Mouse (Mus musculus): ENCODE data around the gene Adarb2. TPM values are rescaled to one million over a fixed set of nuclear protein-coding genes. Genes with fewer than 3 reads are reported as not detected.
"Not testable (repeated sequence)": the region's sequence is repeated elsewhere in the genome, so short reads cannot be mapped to it uniquely, and the experiment has no call there.

The Adarb2 gene
- polyA plus RNA-seq, 1 experiment from 2014 or later, result 1.8 TPM

DNA sequence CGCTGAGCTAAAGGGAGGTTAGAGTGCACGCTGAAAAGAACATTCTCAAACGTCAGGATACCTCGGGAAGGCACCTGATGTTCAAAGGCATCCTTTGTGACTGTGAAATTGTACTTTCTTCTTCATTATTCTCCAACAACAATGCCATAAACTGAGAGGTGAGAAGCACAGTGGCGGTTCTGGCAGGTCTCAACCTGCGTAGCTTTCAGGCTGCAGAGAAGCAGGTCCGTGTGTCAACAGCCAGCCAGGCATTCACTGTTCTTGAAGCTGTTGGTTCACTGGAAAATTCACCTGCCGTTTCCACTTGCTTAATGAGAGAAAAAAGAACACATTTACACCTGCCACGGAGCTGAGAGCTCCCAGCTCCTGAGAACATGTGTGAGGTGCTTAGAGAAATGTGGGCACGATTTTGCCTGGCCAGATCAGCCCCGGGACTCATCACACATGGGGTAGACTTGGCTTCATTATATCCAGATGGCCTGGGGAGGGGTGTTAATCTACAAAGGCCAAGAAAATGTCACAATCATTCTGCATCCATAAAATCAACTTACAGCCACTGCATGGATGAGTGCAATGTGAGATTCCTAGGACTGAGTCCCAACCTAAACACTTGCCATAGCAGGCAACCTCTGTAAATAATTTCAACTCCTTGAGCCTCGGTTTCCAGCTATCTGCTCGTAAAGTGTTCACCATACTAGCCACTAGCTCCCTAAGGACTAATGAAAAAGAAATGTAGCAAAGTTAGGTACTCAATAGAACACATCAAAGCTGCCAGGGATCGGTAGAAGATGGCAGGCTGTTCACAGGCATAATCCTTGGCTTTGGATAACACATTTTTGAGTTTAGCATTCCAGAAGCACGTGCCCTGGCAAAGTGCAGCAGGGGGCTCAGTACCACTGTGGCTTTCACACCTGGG is 364.7 kb downstream of the Adarb2 start:
- H3K36me3 ChIP-seq, result no peaks in the 10 kb centered on the region
- no peaks in the 10 kb centered on the region for H3K27me3 ChIP-seq
- WGBS, result 49% methylated on average over 15 of the region's 15 CpGs
- H3K4me2 ChIP-seq, result no peak overlapping the region
- no peak overlapping the region for H3K27ac ChIP-seq
- peaks cover 7% of the 10 kb centered on the region; the same call in 1 of the 2 replicates for H3K4me1 ChIP-seq
- H3K4me3 ChIP-seq, result no peak overlapping the region
- no peak overlapping the region for H3K9ac ChIP-seq
- H3K9me3 ChIP-seq, result no peaks in the 10 kb centered on the region
- no peak for ATAC-seq (ENCODE audit: insufficient number of reproducible peaks, insufficient read depth, low FRiP score, low TSS enrichment, low read depth)

- H3K27me3 ChIP-seq, result no peaks in the 10 kb centered on the region
- no peak overlapping the region for H3K27ac ChIP-seq
- no peak overlapping the region for H3K9ac ChIP-seq
- no peaks in the 10 kb centered on the region for H3K36me3 ChIP-seq
- ATAC-seq (ENCODE audit: insufficient number of reproducible peaks, insufficient read depth, low FRiP score, low TSS enrichment, low read depth), result no peak
- no peak overlapping the region for H3K4me2 ChIP-seq
- H3K4me1 ChIP-seq, result peaks cover 7% of the 10 kb centered on the region; the same call in 1 of the 2 replicates
- WGBS, result 92% methylated on average over 13 of the region's 13 CpGs
- no peaks in the 10 kb centered on the region for H3K9me3 ChIP-seq
- H3K4me3 ChIP-seq, result no peak overlapping the region
These were observed 367.6 kb downstream of the Adarb2 start for GRCm38 (mm10) chr13:8570269-8570668.

GRCm38 (mm10) chr13:8573908-8574307 is 371.2 kb downstream of the Adarb2 start:
- H3K36me3 ChIP-seq, result no peaks in the 10 kb centered on the region
- no peak overlapping the region for H3K27ac ChIP-seq
- no peaks in the 10 kb centered on the region for H3K4me1 ChIP-seq
- no peak for ATAC-seq (ENCODE audit: insufficient number of reproducible peaks, insufficient read depth, low FRiP score, low TSS enrichment, low read depth)
- 86% methylated on average over 12 of the region's 12 CpGs for WGBS
- no peak overlapping the region for H3K4me3 ChIP-seq
- H3K9me3 ChIP-seq, result no peaks in the 10 kb centered on the region
- H3K27me3 ChIP-seq, result no peaks in the 10 kb centered on the region
- no peak overlapping the region for H3K9ac ChIP-seq
- H3K4me2 ChIP-seq, result no peak overlapping the region

DNA sequence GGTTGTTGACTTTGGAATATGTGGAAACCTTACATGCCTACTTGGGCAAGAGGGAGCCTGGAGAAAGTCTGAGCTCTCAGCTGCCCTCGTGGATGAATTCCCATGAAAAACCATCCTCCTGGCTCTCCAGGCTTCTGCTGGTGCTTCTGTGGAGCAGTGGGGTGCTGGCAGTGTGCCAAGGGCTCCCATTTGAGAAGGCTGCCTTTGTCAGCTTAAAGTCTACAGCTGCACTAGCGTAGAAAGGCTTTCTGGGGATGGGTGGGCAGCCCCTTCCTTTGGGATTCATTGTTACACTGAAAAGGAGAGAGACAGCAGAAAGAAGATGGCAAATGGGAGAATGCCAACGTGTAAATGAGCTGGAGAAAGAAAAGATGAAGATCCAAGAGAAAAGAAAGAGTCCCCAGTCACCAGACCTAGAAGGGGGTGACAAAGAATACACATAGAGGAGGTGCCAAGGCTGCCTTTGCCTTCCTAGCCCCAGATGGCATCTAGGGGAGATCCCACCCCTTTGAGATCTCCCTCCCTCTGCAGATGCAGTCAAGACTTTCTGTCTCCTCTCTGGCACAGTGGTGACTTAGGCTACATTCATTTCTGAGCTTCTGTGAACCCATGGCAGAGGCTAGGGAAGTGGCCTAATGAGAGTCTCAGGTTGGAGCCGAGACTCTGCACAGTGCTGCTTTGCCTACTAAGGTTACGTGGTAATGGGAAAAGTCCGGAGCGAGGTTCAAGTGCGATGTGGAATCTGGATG is 381.8 kb downstream of the Adarb2 start:
- WGBS, result 70% methylated on average over 8 of the region's 8 CpGs

DNA sequence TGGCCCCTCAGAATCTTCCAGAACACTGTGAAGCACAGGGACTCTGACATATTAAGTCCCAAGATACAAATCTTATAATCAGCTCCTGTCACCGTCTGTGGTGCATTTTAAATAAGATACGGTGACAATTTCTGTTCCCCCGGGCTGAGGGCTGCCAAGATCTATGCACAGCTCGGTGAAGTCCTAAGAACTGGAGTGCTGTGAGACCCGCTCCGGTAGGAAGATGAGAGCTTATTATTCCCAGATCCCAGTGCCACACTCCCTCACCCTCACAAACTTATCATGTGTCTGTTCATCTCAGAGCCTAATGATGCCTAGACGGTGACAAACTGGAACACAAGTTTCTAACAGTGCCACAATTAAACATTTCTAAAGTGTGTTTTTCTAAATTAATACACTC is 384.8 kb downstream of the Adarb2 start:
- ATAC-seq (ENCODE audit: insufficient number of reproducible peaks, insufficient read depth, low FRiP score, low TSS enrichment, low read depth), result no peak
- Histone ChIP-seq H3K27ac (no peak overlapping the region), H3K27me3 (no peaks in the 10 kb centered on the region), H3K9me3 (no peaks in the 10 kb centered on the region), H3K4me3 (no peak overlapping the region), H3K4me2 (no peak overlapping the region), H3K4me1 (0 out of 2 replicates have a peak, but pooled peaks cover 2% of the 10 kb centered on the region), H3K36me3 (no peaks in the 10 kb centered on the region), H3K9ac (no peak overlapping the region)
- WGBS, result 71% methylated on average over 7 of the region's 7 CpGs

More for the DNA sequence above, 381.8 kb downstream of the Adarb2 start:
- H3K4me2 ChIP-seq, result no peak overlapping the region
- no peaks in the 10 kb centered on the region for H3K36me3 ChIP-seq
- H3K4me1 ChIP-seq, result 0 out of 2 replicates have a peak, but pooled peaks cover 2% of the 10 kb centered on the region
- no peak for ATAC-seq (ENCODE audit: insufficient number of reproducible peaks, insufficient read depth, low FRiP score, low TSS enrichment, low read depth)
- no peak overlapping the region for H3K27ac ChIP-seq
- no peaks in the 10 kb centered on the region for H3K27me3 ChIP-seq
- no peak overlapping the region for H3K4me3 ChIP-seq
- H3K9ac ChIP-seq, result no peak overlapping the region
- no peaks in the 10 kb centered on the region for H3K9me3 ChIP-seq

DNA sequence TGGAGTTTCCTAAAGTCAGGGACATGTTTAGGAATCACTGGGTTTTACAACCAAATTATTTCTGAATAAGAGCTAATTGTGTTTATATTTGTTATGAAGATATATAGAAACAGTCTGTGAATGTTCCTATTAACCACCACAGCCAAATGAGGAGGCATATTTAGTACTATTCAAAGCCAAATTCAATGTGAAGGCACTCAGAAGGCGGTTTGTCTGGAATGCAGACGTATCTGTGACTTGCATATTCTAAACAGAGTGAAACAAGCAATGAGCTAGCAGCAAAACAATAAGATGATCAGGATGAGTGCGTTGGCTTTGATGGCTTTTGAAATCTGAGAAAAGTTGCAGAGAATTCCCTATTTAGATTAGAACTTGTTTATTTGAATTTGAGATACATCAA is 387.8 kb downstream of the Adarb2 start:
- Histone ChIP-seq H3K27ac (no peak overlapping the region), H3K4me1 (no peaks in the 10 kb centered on the region), H3K9ac (no peak overlapping the region), H3K27me3 (no peaks in the 10 kb centered on the region), H3K4me3 (no peak overlapping the region), H3K9me3 (no peaks in the 10 kb centered on the region), H3K4me2 (no peak overlapping the region), H3K36me3 (no peaks in the 10 kb centered on the region)
- 78% methylated on average over 3 of the region's 3 CpGs for WGBS
- no peak for ATAC-seq (ENCODE audit: insufficient number of reproducible peaks, insufficient read depth, low FRiP score, low TSS enrichment, low read depth)

- no peak overlapping the region for H3K9ac ChIP-seq
- H3K27ac ChIP-seq, result no peak overlapping the region
- H3K4me1 ChIP-seq, result no peaks in the 10 kb centered on the region
- no peak for ATAC-seq (ENCODE audit: insufficient number of reproducible peaks, insufficient read depth, low FRiP score, low TSS enrichment, low read depth)
- WGBS, result 74% methylated on average over 4 of the region's 4 CpGs
- no peaks in the 10 kb centered on the region for H3K36me3 ChIP-seq
- no peak overlapping the region for H3K4me3 ChIP-seq
- no peaks in the 10 kb centered on the region for H3K9me3 ChIP-seq
- no peak overlapping the region for H3K4me2 ChIP-seq
- no peaks in the 10 kb centered on the region for H3K27me3 ChIP-seq
These were observed 394.4 kb downstream of the Adarb2 start for GRCm38 (mm10) chr13:8596977-8597646.

DNA sequence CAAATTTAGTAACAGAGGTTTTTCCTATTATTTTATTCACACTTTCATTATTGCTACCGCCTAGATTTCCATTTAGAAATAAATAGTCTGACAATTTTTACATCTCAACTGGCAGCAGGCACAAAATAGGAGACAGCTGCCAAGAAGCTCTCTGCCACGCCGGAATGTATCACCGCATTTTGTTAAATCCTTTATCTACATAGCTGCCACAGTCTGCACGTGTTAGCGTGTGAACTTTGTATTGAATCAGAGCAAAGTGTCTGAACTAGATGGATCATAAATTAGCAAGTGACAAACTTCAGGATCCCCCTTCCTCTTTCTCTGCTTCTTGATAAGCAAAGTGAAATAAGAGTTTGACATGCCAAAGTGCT is 395.0 kb downstream of the Adarb2 start:
- Histone ChIP-seq H3K4me1 (no peaks in the 10 kb centered on the region), H3K36me3 (no peaks in the 10 kb centered on the region), H3K27ac (no peak overlapping the region), H3K9me3 (no peaks in the 10 kb centered on the region), H3K4me2 (no peak overlapping the region), H3K4me3 (no peak overlapping the region), H3K27me3 (no peaks in the 10 kb centered on the region), H3K9ac (no peak overlapping the region)
- no peak for ATAC-seq (ENCODE audit: insufficient number of reproducible peaks, insufficient read depth, low FRiP score, low TSS enrichment, low read depth)
- 83% methylated on average over 6 of the region's 6 CpGs for WGBS

DNA sequence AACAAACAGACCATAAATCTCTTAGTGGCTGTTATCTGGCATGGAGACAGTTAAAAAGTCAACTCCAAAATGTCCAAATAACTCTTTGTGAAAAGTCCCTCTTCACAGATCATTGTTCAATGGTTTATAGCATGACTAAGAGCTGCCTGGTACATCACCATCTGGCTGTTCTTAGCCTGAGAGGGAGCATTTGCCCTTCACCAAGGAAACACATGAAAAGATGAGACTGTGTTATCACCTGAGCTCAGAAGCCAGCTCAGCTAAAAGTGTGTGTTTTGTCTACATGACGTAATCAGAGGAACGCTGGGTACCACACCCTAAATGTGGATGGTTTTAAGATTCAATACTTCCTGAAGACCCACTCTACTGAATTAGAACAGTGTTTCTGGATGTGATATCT is 403.0 kb downstream of the Adarb2 start:
- Histone ChIP-seq H3K9ac (no peak overlapping the region), H3K36me3 (no peaks in the 10 kb centered on the region), H3K9me3 (no peaks in the 10 kb centered on the region), H3K4me3 (no peak overlapping the region), H3K27me3 (no peaks in the 10 kb centered on the region), H3K4me2 (no peak overlapping the region), H3K4me1 (no peaks in the 10 kb centered on the region), H3K27ac (no peak overlapping the region)
- 89% methylated on average over 2 of the region's 2 CpGs for WGBS
- ATAC-seq (ENCODE audit: insufficient number of reproducible peaks, insufficient read depth, low FRiP score, low TSS enrichment, low read depth), result no peak

DNA sequence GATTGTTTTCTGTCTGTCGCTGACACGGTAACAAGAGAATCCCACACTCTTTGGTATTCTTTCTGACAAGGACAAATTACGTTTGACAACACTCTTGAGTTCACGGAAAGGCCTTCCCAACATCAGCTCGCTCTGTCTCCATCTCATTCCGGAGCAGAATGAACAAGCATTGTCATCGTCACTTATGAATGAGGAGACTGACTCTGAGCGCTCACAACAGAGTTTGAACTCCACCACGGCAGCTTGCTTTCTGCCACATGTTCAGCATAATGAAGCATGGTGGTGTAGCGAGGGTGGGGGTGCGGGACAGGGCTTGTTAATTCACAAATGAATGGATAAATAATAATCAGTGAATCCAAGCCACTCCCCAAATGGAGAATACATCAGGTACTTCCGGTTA is 405.4 kb downstream of the Adarb2 start:
- no peaks in the 10 kb centered on the region for H3K9me3 ChIP-seq
- H3K4me3 ChIP-seq, result no peak overlapping the region
- H3K36me3 ChIP-seq, result no peaks in the 10 kb centered on the region
- H3K9ac ChIP-seq, result no peak overlapping the region
- 73% methylated on average over 12 of the region's 12 CpGs for WGBS
- no peaks in the 10 kb centered on the region for H3K4me1 ChIP-seq
- no peaks in the 10 kb centered on the region for H3K27me3 ChIP-seq
- no peak overlapping the region for H3K4me2 ChIP-seq
- H3K27ac ChIP-seq, result no peak overlapping the region
- ATAC-seq (ENCODE audit: insufficient number of reproducible peaks, insufficient read depth, low FRiP score, low TSS enrichment, low read depth), result no peak

- H3K27me3 ChIP-seq; H3K36me3 ChIP-seq; H3K4me1 ChIP-seq; ATAC-seq (ENCODE audit: insufficient number of reproducible peaks, insufficient read depth, low FRiP score, low TSS enrichment, low read depth); H3K27ac ChIP-seq; H3K9ac ChIP-seq; H3K9me3 ChIP-seq; H3K4me2 ChIP-seq; H3K4me3 ChIP-seq: not testable (repeated sequence)
- 57% methylated on average over 6 of the region's 6 CpGs for WGBS
These were observed 406.3 kb downstream of the Adarb2 start for GRCm38 (mm10) chr13:8608918-8609317.

Measured in embryonic facial prominence, embryonic 13.5 days (tissue).